Mouse (Mus musculus) embryonic facial prominence, embryonic 11.5 days (tissue): Measurements from ENCODE around the gene 2310046K23Rik. TPM values are rescaled to one million over a fixed set of nuclear protein-coding genes. Genes with fewer than 3 reads are reported as not detected.
"Not testable (repeated sequence)": the region's sequence is repeated elsewhere in the genome, so short reads cannot be mapped to it uniquely, and the experiment has no call there.

Source experiments
- ATAC-seq: fragments of 200-750 bp; cut with Nextera tagmentation; replicated peaks from 2 replicates; pipeline ENCODE4 v1.8.0; 2017; ENCODE audit warnings: low read depth; ENCODE audit not compliant: insufficient number of reproducible peaks, low FRiP score, low TSS enrichment
- DNase-seq: peaks from one replicate; pipeline ENCODE4 v3.0.0-alpha.2; 2015; ENCODE audit warnings: low spot score
- H3K27ac ChIP-seq: fragments of 300-500 bp; sonication (generic); replicated peaks from 2 replicates; pipeline ENCODE4 v1.5.1; 2014; ENCODE audit warnings: mild to moderate bottlenecking, low read depth, low read length, control low read depth
- H3K27me3 ChIP-seq: fragments of 300-500 bp; sonication (generic); 2 replicates; pipeline ENCODE4 v1.6.1; 2014; ENCODE audit warnings: mild to moderate bottlenecking, low read length, moderate library complexity, mixed read lengths; ENCODE audit not compliant: control insufficient read depth, insufficient read depth
- H3K36me3 ChIP-seq: fragments of 300-500 bp; sonication (generic); replicated peaks from 2 replicates; pipeline ENCODE4 v1.6.1; 2014; ENCODE audit warnings: low read depth, mild to moderate bottlenecking, low read length, moderate library complexity, mixed read lengths; ENCODE audit not compliant: control insufficient read depth, insufficient read depth
- H3K4me1 ChIP-seq: fragments of 300-500 bp; sonication (generic); 2 replicates; pipeline ENCODE4 v1.6.1; 2014; ENCODE audit warnings: low read length, mixed read lengths; ENCODE audit not compliant: control insufficient read depth, insufficient read depth
- H3K4me2 ChIP-seq: fragments of 300-500 bp; sonication (generic); 2 replicates; pipeline ENCODE4 v1.6.1; 2014; ENCODE audit warnings: low read depth, mild to moderate bottlenecking, control low read depth, low read length, moderate library complexity
- H3K4me3 ChIP-seq: fragments of 300-500 bp; sonication (generic); 2 replicates; pipeline ENCODE4 v1.5.1; 2014; ENCODE audit warnings: low read depth, low read length, control low read depth
- H3K9ac ChIP-seq: fragments of 300-500 bp; sonication (generic); replicated peaks from 2 replicates; pipeline ENCODE4 v1.6.1; 2014; ENCODE audit warnings: mild to moderate bottlenecking, control low read depth, low read length
- H3K9me3 ChIP-seq: fragments of 300-500 bp; sonication (generic); replicated peaks from 2 replicates; pipeline ENCODE4 v1.6.1; 2016; ENCODE audit warnings: mild to moderate bottlenecking, low read length, inconsistent platforms, mixed read lengths; ENCODE audit not compliant: control insufficient read depth
- WGBS: fragments of 180-500 bp; shearing (Covaris S2); extraction: QIAGEN DNeasy Blood & Tissue Kit; methylation state at CpG from one replicate; pipeline ENCODE4 v1.1.7; 2014; 5-methylcytosine and 5-hydroxymethylcytosine counted together
- polyA plus RNA-seq: library from polyadenylated mRNA; unstranded; fragments of >200 nt; fragmentation: Nextera tagmentation; extraction: Ambion mirVana; gene quantifications from 2 replicates; pipeline ENCODE4 v1.2.1, GENCODE M21; 2014

Gene 2310046K23Rik
- polyA plus RNA-seq, 1 experiment from 2014 or later, result not detected

DNA sequence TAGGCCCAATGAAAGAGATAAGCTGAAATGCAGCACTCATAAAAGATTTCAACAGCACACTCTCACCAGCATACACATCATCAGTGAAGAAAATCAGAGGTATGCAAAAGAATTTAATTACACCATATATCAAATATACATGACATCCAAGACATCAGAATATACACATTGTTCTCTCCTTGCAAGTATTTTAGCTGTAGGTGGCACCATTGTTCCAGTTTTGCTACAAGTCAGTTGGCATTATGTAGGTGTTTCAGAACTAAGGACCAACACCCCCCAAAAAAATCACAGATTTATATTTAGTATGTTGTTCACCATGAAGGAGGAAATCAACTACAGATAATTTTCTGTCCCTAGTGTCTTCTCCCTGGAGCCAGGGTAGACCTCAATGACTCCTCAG is 31.1 kb upstream of the 2310046K23Rik start:
- no peak overlapping the region for H3K4me2 ChIP-seq
- ATAC-seq, result no peak
- DNase-seq, result no peak
- no peaks in the 10 kb centered on the region for H3K27me3 ChIP-seq
- H3K4me3 ChIP-seq, result no peak overlapping the region
- no peaks in the 10 kb centered on the region for H3K4me1 ChIP-seq
- H3K9me3 ChIP-seq, result no peaks in the 10 kb centered on the region
- no peak overlapping the region for H3K27ac ChIP-seq
- H3K9ac ChIP-seq, result no peak overlapping the region
- no peaks in the 10 kb centered on the region for H3K36me3 ChIP-seq

DNA sequence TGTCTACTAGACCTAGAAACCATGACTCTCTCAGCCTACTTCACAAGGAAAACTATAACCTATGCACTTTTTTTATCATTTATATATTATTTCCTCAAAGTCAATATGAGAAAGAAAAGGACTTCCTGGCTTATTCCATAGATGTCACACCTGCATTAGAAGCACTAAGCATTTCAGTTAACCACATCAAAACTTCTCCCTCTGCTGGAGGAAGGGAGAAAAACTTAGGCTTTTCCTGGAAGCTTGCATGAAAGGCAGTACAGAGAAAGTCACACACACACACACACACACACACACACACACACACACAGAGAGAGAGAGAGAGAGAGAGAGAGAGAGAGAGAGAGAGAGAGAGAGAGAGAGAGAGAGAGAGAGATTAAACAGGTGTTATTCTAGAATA is 22.0 kb downstream of the 2310046K23Rik start:
- H3K9me3 ChIP-seq, result no peaks in the 10 kb centered on the region
- no peaks in the 10 kb centered on the region for H3K4me1 ChIP-seq
- H3K36me3 ChIP-seq, result no peaks in the 10 kb centered on the region
- H3K4me2 ChIP-seq, result no peak overlapping the region
- no peaks in the 10 kb centered on the region for H3K27me3 ChIP-seq
- H3K9ac ChIP-seq, result no peak overlapping the region
- H3K27ac ChIP-seq, result no peak overlapping the region
- no peak overlapping the region for H3K4me3 ChIP-seq
- ATAC-seq, result no peak
- DNase-seq, result peak; percentile 36

GRCm38 (mm10) chr3:92510786-92511185 is 23.5 kb downstream of the 2310046K23Rik start:
- H3K36me3 ChIP-seq, result no peaks in the 10 kb centered on the region
- H3K27me3 ChIP-seq, result no peaks in the 10 kb centered on the region
- no peak overlapping the region for H3K27ac ChIP-seq
- no peaks in the 10 kb centered on the region for H3K9me3 ChIP-seq
- H3K9ac ChIP-seq, result no peak overlapping the region
- no peak overlapping the region for H3K4me3 ChIP-seq
- no peak overlapping the region for H3K4me2 ChIP-seq
- no peak for ATAC-seq
- peak; percentile 49 for DNase-seq
- no peaks in the 10 kb centered on the region for H3K4me1 ChIP-seq

DNA sequence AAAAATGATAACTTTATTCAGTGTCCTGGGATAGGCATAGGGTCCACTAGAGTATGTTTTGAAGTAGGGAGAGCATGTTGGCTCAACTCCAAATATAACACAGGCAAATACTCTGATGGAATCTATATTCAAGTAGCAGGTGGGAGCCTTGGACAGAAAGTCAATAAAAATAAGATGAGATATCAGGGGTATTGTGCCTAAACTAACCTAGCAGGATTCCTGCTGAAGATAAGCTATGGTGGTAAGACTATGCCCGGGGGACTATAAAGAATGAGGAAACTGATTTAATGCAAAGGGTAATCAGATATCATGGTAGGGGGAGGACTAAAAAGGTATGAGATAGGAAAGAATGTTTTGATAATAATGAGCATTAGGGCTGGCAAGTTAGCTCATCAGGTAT is 26.1 kb downstream of the 2310046K23Rik start:
- no peak for DNase-seq
- no peak overlapping the region for H3K4me2 ChIP-seq
- H3K9me3 ChIP-seq, result no peaks in the 10 kb centered on the region
- H3K27me3 ChIP-seq, result no peaks in the 10 kb centered on the region
- H3K9ac ChIP-seq, result no peak overlapping the region
- H3K36me3 ChIP-seq, result no peaks in the 10 kb centered on the region
- ATAC-seq, result no peak
- no peak overlapping the region for H3K4me3 ChIP-seq
- H3K4me1 ChIP-seq, result no peaks in the 10 kb centered on the region
- 83% methylated on average over 1 of the region's 1 CpGs for WGBS
- no peak overlapping the region for H3K27ac ChIP-seq

- Histone ChIP-seq H3K4me2 (no peak overlapping the region), H3K4me1 (no peaks in the 10 kb centered on the region), H3K36me3 (no peaks in the 10 kb centered on the region), H3K9ac (no peak overlapping the region), H3K27me3 (no peaks in the 10 kb centered on the region), H3K9me3 (no peaks in the 10 kb centered on the region), H3K27ac (no peak overlapping the region), H3K4me3 (no peak overlapping the region)
- ATAC-seq, result no peak
- no peak for DNase-seq
Measured at GRCm38 (mm10) chr3:92503528-92503927, 30.8 kb downstream of the 2310046K23Rik start.

- H3K4me2 ChIP-seq, result no peak within 1 kb of the TSS
- H3K4me1 ChIP-seq, result no peaks in the 10 kb centered on the region
- no peak within 1 kb of the TSS for H3K4me3 ChIP-seq
- no peak within 1 kb of the TSS for H3K27ac ChIP-seq
- H3K9me3 ChIP-seq, result no peaks in the 10 kb centered on the region
- DNase-seq (no peak), ATAC-seq (no peak)
- no peaks in the 10 kb centered on the region for H3K27me3 ChIP-seq
- WGBS, result 92% methylated on average over 1 of the region's 1 CpGs
- no peaks in the 10 kb centered on the region for H3K36me3 ChIP-seq
- no peak within 1 kb of the TSS for H3K9ac ChIP-seq
Measured at GRCm38 (mm10) chr3:92500393-92500792, 33.9 kb downstream of the 2310046K23Rik start, which contains the start of gene Sprr4. Sprr4 (minus strand) TSS chr3:92500493.

DNA sequence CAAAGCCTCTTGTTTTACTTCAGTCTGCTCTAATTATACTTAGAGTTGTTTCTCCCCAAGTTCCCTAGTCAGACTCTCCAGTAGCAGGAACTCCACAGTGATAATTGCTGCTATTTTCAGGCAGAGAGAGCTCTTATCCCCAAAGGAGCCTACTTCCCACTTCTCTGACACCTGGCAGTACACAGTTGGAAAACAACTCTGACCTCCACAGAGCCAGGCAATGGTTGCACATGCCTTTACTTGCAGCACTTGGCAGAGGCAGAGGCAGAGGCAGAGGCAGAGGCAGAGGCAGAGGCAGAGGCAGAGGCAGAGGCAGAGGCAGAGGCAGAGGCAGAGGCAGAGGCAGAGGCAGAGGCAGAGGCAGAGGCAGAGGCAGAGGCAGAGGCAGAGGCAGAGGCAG is 44.0 kb downstream of the 2310046K23Rik start:
- not testable (repeated sequence) for ATAC-seq, H3K9me3 ChIP-seq, H3K27ac ChIP-seq, H3K27me3 ChIP-seq, DNase-seq, H3K4me1 ChIP-seq, H3K36me3 ChIP-seq, H3K9ac ChIP-seq, H3K4me3 ChIP-seq, H3K4me2 ChIP-seq

DNA sequence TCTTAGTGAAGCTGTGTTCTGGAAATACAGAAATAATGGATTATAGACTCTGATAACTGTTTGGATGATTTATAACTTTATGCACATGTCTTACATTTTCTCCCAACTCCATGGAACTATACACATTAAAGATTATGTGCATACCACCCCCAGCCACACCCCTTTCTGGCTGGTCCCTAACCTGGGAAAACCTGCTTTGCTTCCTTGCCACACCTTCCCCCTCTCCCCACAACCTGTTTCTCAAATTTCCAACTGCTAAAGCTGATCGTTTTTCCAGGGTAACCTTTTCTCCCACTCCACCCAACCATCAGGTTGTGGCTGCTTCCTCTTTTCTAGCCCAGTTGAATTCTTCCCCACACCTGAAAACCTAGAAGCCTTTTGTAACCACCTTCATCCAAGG is 48.0 kb downstream of the 2310046K23Rik start:
- Histone ChIP-seq H3K36me3 (no peaks in the 10 kb centered on the region), H3K9me3 (no peaks in the 10 kb centered on the region), H3K9ac (no peak overlapping the region), H3K4me2 (no peak overlapping the region), H3K27me3 (no peaks in the 10 kb centered on the region), H3K27ac (no peak overlapping the region), H3K4me1 (no peaks in the 10 kb centered on the region), H3K4me3 (no peak overlapping the region)
- DNase-seq (no peak), ATAC-seq (no peak)
- WGBS, result 55% methylated on average over 1 of the region's 1 CpGs

GRCm38 (mm10) chr3:92485863-92486262 is 48.4 kb downstream of the 2310046K23Rik start, which contains the start of gene Sprr1a:
Sprr1a (minus strand) TSS chr3:92485895.
- H3K4me2 ChIP-seq, result no peak within 1 kb of the TSS
- no peak within 1 kb of the TSS for H3K9ac ChIP-seq
- ATAC-seq (no peak), DNase-seq (no peak)
- H3K4me3 ChIP-seq, result no peak within 1 kb of the TSS
- H3K27me3 ChIP-seq, result no peaks in the 10 kb centered on the region
- H3K4me1 ChIP-seq, result no peaks in the 10 kb centered on the region
- H3K9me3 ChIP-seq, result no peaks in the 10 kb centered on the region
- no peak within 1 kb of the TSS for H3K27ac ChIP-seq
- no peaks in the 10 kb centered on the region for H3K36me3 ChIP-seq
